Mouse (Mus musculus) inflammation-experienced regulatory T-cells, adult 6 months (primary cell): ENCODE measurements around the gene Cacna1e. TPM values are rescaled to one million over a fixed set of nuclear protein-coding genes. Genes with fewer than 3 reads are reported as not detected.

ENCODE experiments used
- ATAC-seq: one replicate; pipeline ENCODE4 v1.8.0; 2017
- polyA plus RNA-seq, 3 experiments: library from polyadenylated mRNA; unstranded; fragments of 100-300 nt; shearing (Covaris generic); gene quantifications; one replicate each; pipeline ENCODE4 v1.2.1; 2017

Gene Cacna1e
- polyA plus RNA-seq: under 1 TPM; 0.09 to 0.18 (median 0.16) TPM

DNA sequence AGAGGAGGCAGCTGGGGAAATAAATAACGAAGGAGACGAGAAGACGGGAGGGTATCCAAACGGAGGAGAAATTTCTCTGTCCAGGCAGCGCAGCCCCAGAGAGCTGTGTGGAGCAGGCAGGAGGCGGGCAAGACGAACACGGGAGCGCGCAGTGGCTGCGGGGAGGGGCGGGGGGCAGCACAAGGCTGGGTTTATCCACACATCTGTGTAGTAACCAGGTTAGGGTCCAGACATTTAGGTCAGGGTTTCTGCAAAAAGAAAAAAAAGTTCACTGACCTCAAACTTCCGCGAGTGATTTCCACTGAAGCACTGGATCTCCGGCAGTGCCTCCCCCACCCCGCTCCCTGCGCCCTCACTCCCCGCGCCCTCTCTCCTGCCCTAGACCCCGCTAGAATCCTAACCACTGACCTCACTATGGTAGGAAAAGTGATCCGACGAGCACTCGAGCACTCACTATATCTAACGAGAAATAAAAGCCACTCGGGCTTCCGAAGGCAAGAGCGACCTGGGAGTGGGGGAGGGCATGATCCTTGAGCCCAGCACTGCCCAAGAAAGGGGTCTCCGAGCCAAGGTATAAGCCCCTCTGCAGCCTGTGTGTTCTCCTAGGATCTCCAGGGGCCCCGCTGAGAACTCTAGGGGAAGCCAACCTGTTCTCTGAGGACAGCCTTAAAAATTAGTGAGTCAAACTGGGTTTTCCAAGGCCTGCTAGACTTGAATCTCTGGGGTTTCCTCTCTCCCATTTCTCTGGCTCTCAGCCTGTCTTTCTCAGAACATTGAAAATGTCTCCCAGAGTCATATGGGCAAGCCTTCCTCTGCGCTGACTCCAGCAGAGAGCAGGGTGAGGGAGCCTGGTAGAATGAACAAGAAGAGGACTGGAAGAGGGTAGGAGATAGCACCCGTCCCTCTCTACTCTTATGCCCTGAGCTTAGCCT, at the start of gene Cacna1e:
Gene Cacna1e (minus strand): TSS at position 227 of the 932 bp plus-strand sequence.
- ATAC-seq: no peak

- no peak for ATAC-seq
Observed at GRCm38 (mm10) chr1:154918406-154918805, 34.1 kb upstream of the Cacna1e start.

DNA sequence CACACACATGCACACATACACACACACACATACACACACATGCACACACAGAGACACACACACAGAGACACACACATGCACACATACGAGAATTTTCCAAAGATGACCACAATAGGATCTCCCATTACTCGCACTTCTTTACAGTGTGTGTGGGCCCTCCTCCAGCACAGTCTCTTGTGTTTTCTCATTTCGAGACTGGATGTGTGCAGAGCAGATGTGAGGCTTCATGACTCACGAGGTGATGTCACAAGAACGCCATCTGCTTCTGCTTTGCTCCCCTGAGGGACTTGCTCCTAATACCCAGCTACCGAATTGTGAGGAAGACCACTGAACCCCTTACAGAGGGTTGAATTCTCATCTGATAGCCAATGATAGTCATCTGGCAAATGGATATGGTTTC, 33.1 kb upstream of the Cacna1e start:
- no peak for ATAC-seq

DNA sequence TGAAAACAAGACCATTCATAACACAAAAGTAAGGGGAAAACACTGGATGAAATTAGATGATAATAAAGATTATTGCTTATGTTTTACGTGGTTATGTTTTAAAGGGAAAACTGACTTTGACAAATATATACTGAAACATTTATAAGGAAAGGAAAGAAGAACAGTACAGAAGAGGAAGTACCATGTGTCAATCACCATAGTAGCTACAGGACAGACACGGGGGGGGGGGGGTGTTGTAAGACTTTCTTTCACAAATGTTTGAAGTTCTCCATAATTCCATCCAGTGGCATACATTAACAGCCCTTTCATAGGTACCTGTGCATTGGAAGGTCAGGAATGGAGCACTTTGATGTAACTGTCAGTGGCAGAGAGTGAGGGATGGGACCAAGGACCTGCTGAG, 25.3 kb upstream of the Cacna1e start:
- ATAC-seq: no peak

DNA sequence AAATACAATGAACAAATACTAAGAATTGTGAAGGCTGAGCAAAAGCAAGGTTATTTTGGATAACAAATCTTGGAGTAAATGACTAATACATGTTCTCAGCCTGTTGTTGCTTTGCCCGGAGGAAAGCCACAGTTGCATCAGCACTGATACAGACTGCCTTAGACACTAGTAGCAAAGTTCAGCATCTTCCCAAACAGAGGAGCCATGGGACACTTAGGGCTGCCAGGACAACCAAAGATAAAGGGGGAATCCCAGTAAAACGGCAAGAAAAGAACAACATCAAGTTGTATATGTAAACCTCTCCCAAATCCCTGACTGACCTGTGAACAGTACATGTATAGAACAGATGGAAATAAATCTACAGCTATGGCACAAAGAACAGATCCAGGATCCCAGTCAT, 13.1 kb upstream of the Cacna1e start:
- ATAC-seq: no peak

GRCm38 (mm10) chr1:154890244-154890643, 5.9 kb upstream of the Cacna1e start:
- ATAC-seq: no peak

GRCm38 (mm10) chr1:154888495-154888894, 4.2 kb upstream of the Cacna1e start:
- no peak for ATAC-seq

DNA sequence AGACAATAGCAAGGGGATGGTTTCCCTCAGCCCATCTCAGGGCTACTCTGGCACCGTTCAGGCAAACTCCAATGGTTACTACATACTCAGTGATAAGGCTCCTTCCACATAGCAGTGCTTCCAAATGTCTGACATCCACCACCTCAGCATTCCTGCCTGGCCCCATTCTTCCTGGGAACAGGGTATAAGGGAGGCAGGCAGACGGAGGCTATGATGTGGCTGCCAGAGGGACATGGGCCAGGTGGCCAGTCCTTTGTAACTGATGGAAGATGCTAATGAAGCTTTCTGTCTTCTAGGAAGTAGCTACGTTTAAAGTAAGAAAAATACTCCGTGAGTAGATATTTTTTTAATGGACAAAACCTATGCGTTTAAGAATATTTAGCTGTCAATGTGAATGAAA, 3.7 kb upstream of the Cacna1e start:
- ATAC-seq: no peak

DNA sequence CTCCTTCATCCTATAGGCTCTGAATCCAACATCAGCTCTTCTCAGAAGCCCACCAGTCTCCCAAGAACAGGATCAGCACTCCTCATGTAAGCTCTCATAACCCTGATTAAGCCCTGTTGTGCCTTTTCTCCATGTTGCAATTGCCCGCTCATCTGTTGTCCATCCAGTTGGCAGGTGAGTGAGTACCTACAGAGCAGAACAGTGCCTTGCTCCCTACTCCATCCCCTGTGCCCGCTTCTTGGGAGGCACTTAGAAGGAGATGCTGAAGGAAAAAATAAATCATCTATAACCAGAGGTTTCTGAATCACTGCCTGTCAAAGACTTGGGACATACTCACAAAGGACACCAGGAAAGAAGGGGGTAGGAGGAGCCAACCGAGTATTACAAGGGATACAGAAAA, 3.2 kb upstream of the Cacna1e start:
- ATAC-seq: no peak

DNA sequence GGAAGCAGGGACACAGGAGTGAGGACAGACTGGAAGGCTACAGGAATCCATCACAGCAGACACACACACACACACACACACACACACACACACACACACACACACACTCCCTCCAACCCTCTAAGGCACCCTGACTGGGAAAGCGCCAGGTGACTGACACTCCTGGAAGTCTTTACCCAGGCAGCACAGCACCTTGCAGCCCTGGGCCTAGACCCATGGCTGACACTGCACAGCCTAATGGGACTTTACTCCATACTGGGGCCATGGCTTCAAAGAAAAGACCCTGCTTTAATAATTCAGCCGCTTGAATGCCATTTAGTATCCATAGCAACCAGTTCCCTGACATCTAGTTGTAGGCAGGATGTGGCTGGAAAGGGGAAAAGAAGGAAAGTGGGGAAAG, 2.3 kb upstream of the Cacna1e start:
- ATAC-seq: no peak

- ATAC-seq: no peak
Observed at GRCm38 (mm10) chr1:154885207-154885548, 877 bp upstream of the Cacna1e start.

DNA sequence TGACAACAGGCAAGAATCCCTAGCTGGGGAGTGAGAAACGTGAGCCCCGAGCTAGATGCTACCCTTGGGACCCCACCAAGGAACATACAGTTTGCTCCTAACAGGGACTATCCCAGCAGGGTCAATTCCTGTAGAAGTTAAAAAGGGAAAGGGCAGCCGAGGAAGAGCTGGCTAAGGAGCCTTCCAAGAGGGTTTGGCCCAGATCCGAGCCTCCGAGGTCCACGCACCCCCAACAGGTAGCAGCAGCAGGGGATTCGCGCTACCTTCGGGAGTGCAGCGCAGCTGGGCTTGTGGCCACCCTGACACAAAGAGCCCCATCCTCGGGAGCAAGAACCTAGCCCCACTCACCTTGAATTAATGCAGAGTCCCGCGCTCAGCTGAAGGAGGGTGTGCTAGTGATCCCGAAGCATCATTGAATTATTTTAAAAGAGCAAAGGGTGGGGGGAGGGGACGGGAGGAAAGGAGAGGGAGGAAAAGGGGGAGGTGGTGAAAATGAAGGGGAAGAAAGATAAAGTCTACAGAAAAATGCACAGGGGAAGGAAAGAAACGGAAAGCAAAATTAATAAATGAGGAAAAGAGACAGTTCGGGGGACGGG, 607 bp downstream of the Cacna1e start:
- no peak for ATAC-seq

- ATAC-seq: no peak
Observed at GRCm38 (mm10) chr1:154865981-154866380, 18.3 kb downstream of the Cacna1e start.

DNA sequence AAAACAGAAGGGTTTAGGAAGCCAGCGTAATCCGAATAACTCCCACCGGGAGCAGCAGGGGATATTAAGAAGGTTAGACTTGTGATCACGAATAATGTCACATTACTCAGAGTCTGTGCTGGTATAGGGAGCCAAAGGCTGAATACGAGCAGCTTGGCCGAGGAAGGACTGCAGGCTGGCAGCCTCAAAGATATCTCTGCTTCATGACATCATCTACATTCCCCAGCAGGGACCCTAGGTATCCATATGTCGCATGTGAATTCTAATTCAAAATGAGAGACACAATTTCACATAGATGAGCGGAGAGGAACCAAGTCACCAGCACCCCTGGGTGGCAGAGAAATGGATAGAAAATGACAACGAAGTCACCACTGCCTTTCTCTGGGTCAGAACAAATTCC, 22.9 kb downstream of the Cacna1e start:
- no peak for ATAC-seq

GRCm38 (mm10) chr1:154854564-154854963, 29.7 kb downstream of the Cacna1e start:
- ATAC-seq: no peak

GRCm38 (mm10) chr1:154850515-154851287, 33.6 kb downstream of the Cacna1e start:
- no peak for ATAC-seq

DNA sequence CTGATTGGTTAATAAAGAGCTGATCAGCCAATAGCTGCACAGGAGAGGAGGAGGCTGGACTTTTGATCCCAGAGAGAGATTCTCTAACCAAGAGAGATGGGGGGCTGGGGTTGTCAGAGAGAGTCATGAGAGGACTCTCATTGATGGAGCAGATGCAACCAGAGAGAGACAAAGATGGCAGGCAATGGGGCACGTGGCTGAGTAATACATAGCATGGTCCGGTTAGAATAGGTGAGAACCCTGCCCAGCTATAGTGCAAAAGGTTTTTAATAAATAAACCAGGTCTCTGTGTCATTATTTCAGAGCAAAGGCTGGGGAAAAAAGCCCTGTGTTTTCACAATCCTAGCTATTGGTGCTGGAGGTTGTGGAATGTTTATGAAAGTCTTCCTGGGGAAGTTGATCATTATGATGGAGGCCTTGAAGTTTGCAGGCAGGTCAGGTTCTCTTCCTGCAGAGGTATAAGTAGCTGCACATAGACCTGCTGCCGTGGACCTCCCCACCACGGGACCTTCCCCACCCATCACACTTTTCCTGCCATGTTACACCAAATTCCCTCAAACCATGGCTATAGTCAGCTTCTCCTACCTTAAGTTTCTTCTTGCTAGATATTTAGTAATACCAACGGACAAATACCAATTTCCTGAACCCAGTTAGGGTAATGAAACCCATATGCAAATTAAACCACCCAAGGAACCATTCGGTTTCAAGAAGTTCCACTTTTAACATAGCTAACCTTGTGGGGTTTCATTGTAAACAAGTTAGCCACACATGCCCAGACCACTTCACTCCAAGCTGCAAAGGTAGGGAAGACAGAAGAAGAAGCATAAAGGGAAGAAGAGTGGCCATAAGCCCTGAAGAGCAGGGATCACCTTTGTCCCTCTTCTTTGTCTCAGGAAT, 35.4 kb downstream of the Cacna1e start:
- no peak for ATAC-seq

DNA sequence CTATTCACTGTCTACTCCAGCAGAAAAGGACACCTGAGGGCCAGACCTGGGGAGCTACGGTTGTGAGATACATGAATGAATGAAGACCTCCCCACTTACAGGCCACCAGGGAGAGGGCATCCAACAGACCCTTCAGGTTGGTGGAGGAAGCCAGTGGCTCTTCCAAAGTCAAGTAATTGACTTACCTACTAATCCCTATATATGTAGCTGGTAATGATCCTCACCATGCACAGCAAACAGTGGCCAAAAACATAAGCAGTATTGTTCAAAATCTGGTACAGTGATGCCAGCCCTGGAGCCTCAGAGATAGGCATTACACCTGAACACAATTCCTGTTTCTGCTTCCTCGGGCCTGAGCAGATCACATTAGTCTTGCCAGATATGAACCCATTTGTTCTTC, 37.4 kb downstream of the Cacna1e start:
- ATAC-seq: no peak

GRCm38 (mm10) chr1:154843427-154843826, 40.9 kb downstream of the Cacna1e start:
- no peak for ATAC-seq

GRCm38 (mm10) chr1:154842336-154842735, 42.0 kb downstream of the Cacna1e start:
- ATAC-seq: no peak

GRCm38 (mm10) chr1:154841057-154841630, 43.2 kb downstream of the Cacna1e start:
- no peak for ATAC-seq

- ATAC-seq: no peak
Observed at GRCm38 (mm10) chr1:154839272-154839671, 45.0 kb downstream of the Cacna1e start.
